Mouse (Mus musculus) yolk sac, embryonic 10.5 days (tissue): Measurements from ENCODE around the gene Ms4a4b.
"Not testable (repeated sequence)": the region's sequence is repeated elsewhere in the genome, so short reads cannot be mapped to it uniquely, and the experiment has no call there.

ENCODE experiments used
- DNase-seq: peaks from one replicate; pipeline ENCODE4 v3.0.0-alpha.2; 2017; ENCODE audit warnings: low spot score

The Ms4a4b gene

GRCm38 (mm10) chr19:11443338-11443737 is at the start of gene Ms4a4b:
TSS of gene Ms4a4b (plus strand) at chr19:11443553.
- DNase-seq = no peak

GRCm38 (mm10) chr19:11395769-11396168 is 47.6 kb upstream of the Ms4a4b start:
- DNase-seq = no peak

GRCm38 (mm10) chr19:11404527-11404926 is 38.8 kb upstream of the Ms4a4b start, which contains the start of gene Ms4a4c:
TSS of gene Ms4a4c (plus strand) at chr19:11404770.
- DNase-seq = no peak

GRCm38 (mm10) chr19:11407428-11407827 is 35.9 kb upstream of the Ms4a4b start:
- DNase-seq = no peak

- no peak for DNase-seq
These were observed 34.8 kb upstream of the Ms4a4b start for GRCm38 (mm10) chr19:11408591-11408990.

- DNase-seq = no peak
These were observed 31.7 kb upstream of the Ms4a4b start for GRCm38 (mm10) chr19:11411640-11412039.

GRCm38 (mm10) chr19:11414084-11414483 is 29.3 kb upstream of the Ms4a4b start:
- no peak for DNase-seq

GRCm38 (mm10) chr19:11415581-11415980 is 27.8 kb upstream of the Ms4a4b start:
- no peak for DNase-seq

- not testable (repeated sequence) for DNase-seq
These were observed 24.5 kb upstream of the Ms4a4b start for GRCm38 (mm10) chr19:11418865-11419264.

GRCm38 (mm10) chr19:11431209-11431608 is 12.1 kb upstream of the Ms4a4b start:
- not testable (repeated sequence) for DNase-seq

- DNase-seq = no peak
These were observed 8.1 kb upstream of the Ms4a4b start for GRCm38 (mm10) chr19:11435058-11435834.

GRCm38 (mm10) chr19:11443964-11444363 is 611 bp downstream of the Ms4a4b start:
- DNase-seq = no peak

GRCm38 (mm10) chr19:11447238-11447637 is 3.9 kb downstream of the Ms4a4b start:
- no peak for DNase-seq

- DNase-seq = not testable (repeated sequence)
These were observed 15.7 kb downstream of the Ms4a4b start for GRCm38 (mm10) chr19:11459041-11459440.

- DNase-seq = not testable (repeated sequence)
These were observed 21.4 kb downstream of the Ms4a4b start for GRCm38 (mm10) chr19:11464795-11465194.

GRCm38 (mm10) chr19:11466471-11466870 is 23.1 kb downstream of the Ms4a4b start:
- no peak for DNase-seq

- not testable (repeated sequence) for DNase-seq
These were observed 25.0 kb downstream of the Ms4a4b start for GRCm38 (mm10) chr19:11468361-11468760.

- DNase-seq = not testable (repeated sequence)
These were observed 25.9 kb downstream of the Ms4a4b start, which contains the start of gene Ms4a6c for GRCm38 (mm10) chr19:11469215-11469614. TSS of gene Ms4a6c (plus strand) at chr19:11469366.

GRCm38 (mm10) chr19:11479714-11480113 is 36.4 kb downstream of the Ms4a4b start:
- DNase-seq = no peak

- no peak for DNase-seq
These were observed 39.3 kb downstream of the Ms4a4b start for GRCm38 (mm10) chr19:11482684-11483083.

GRCm38 (mm10) chr19:11483941-11484340 is 40.6 kb downstream of the Ms4a4b start:
- DNase-seq = no peak

GRCm38 (mm10) chr19:11484388-11484787 is 41.0 kb downstream of the Ms4a4b start:
- no peak for DNase-seq

GRCm38 (mm10) chr19:11485266-11485665 is 41.9 kb downstream of the Ms4a4b start:
- no peak for DNase-seq

- DNase-seq = no peak
These were observed 42.4 kb downstream of the Ms4a4b start, which contains the start of gene Gm8369 for GRCm38 (mm10) chr19:11485746-11486145. TSS of gene Gm8369 (plus strand) at chr19:11485938.
